Mouse (Mus musculus) cortical plate, adult 2 months (tissue): Measurements from ENCODE around the gene Gna14.

Experiments
- CTCF ChIP-seq: fragments of 200-500 bp; IDR thresholded peaks from 2 replicates; pipeline ENCODE4 v1.5.1; 2011; ENCODE audit warnings: mild to moderate bottlenecking, control low read depth, low read length; ENCODE audit not compliant: insufficient read depth; ENCODE audit errors: extremely low read depth
- POLR2A ChIP-seq: fragments of 200-500 bp; IDR thresholded peaks from 2 replicates; pipeline ENCODE4 v1.6.1; 2011; ENCODE audit warnings: mild to moderate bottlenecking, low read length, control low read depth; ENCODE audit not compliant: insufficient read depth; ENCODE audit errors: extremely low read depth

DNA sequence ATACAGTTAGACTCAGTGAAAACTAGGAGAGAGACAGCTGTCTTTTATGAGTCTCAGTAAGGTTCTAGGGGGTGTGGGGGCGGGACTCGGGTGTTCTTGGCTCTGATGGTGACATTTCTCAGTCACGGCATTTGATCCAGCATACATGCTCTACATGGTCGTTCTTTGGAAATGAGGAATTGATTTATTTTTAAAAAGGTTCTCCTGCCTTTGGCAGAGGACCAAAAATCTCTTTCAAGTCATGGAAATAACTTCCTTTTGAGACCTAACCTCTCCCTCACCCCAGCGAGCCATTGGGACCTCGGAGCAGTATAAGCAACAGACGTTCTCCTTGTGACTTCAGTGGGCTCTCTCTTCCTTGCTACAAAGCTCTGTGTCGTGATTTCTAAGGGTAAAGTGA, 121.4 kb downstream of the Gna14 start:
- TF ChIP-seq POLR2A (no peak), CTCF (no peak)
